9 mouse cellular contexts compared by ENCODE assay signal in genomic region chr16:32523462-32524243, GRCm38 (mm10). TPM values are rescaled to one million over a fixed set of nuclear protein-coding genes. Genes with fewer than 3 reads are reported as not detected.
A peak's percentile ranks its signal among the peaks of the same experiment; 100 is the strongest.
DNase-seq lines count a peak whose midpoint lies in the region; ATAC-seq lines count a peak whose summit lies in the region.
"Had no signal": no experiment of that assay in that cellular context is flagged by ENCODE, and none has a peak within 500 bp of the region (broad histone marks: within the 10 kb centered on the region; RNA-seq: fewer than 3 reads in every experiment).

No protein-coding gene starts in this region.

- H3K36me3 ChIP-seq in hindbrain, embryonic 14.5 days (replicated peaks; ENCODE audit: control insufficient read depth, insufficient read depth): no peaks in the 10 kb centered on the region

- no peak overlapping the region for H3K4me3 ChIP-seq in hindbrain, embryonic 14.5 days (replicated peaks; ENCODE audit: low read length)

- H3K27ac ChIP-seq in hindbrain, embryonic 14.5 days: peak overlapping the region; percentile 78

- intact Hi-C loops in left cerebral cortex, postnatal 4 days (cut with DNase I): no loop called here

- H3K27me3 ChIP-seq in hindbrain, embryonic 14.5 days (ENCODE audit: control insufficient read depth, insufficient read depth, low read length): no peaks in the 10 kb centered on the region

- peaks cover 9% of the 10 kb centered on the region for H3K4me1 ChIP-seq in hindbrain, embryonic 14.5 days (replicated peaks; ENCODE audit: control insufficient read depth, insufficient read depth, low read length)

- H3K9ac ChIP-seq in hindbrain, embryonic 14.5 days: 0 out of 2 replicates have a peak overlapping the region, but pooled peaks have one; percentile 13

- no peaks in the 10 kb centered on the region for H3K9me3 ChIP-seq in hindbrain, embryonic 14.5 days (ENCODE audit: control insufficient read depth, low read length)

- 60% methylated on average over 8 of the region's 8 CpGs for WGBS in hindbrain, embryonic 14.5 days

- peak; percentile 68; the same call in 1 of the 2 replicates for ATAC-seq in hindbrain, embryonic 14.5 days (ENCODE audit: low FRiP score)
- no peak for ATAC-seq in erythroid progenitor cell, adult 5-6 weeks (replicated peaks; ENCODE audit: low FRiP score, poor library complexity, severe bottlenecking)

- DNase-seq in left cerebral cortex, postnatal 4 days: peak; percentile 80
- no peak for DNase-seq in left cerebral cortex, adult 8-10 months (ENCODE audit: low spot score in 2 of 2)
- DNase-seq in adrenal gland, postnatal 10 days: peak; percentile 91
- peak; percentile 85 for DNase-seq in gastrocnemius, adult 18-20 months (ENCODE audit: low spot score)
- peak; percentile 49 for DNase-seq in hindbrain, embryonic 14.5 days (ENCODE audit: low spot score)
- DNase-seq in lung, postnatal 10 days: peak; percentile 56
- no peak for DNase-seq in natural killer cell, adult 2 months (ENCODE audit: low spot score in 2 of 2)

- H3K4me2 ChIP-seq in hindbrain, embryonic 14.5 days (replicated peaks): no peak overlapping the region

RNA-seq across cellular contexts. Expression of gene Zdhhc19, which starts 27.6 kb away (rescaled TPM):
- total RNA-seq in left cerebral cortex, postnatal 4 days (2021): not detected
- total RNA-seq in left cerebral cortex, adult 8-10 months (2022): not detected
- total RNA-seq in adrenal gland, postnatal 10 days (2021): not detected
- total RNA-seq in gastrocnemius, adult 18-20 months (2021): not detected
- not detected in 2 replicates for polyA plus RNA-seq in hindbrain, embryonic 14.5 days (2014; fragmentation: Nextera tagmentation; extraction: Ambion mirVana)
- total RNA-seq in erythroid progenitor cell, adult 5-6 weeks (2015; ENCODE audit: low replicate concordance): not detected in 2 replicates
- total RNA-seq in erythroid progenitor cell, adult 5-6 weeks (2017; ENCODE audit: low replicate concordance): not detected in 2 replicates
- total RNA-seq: left cerebral cortex, postnatal 36 days had no signal

RNA-seq across cellular contexts. Expression of gene Slc51a, which starts 36.0 kb away (rescaled TPM):
- not detected for total RNA-seq in left cerebral cortex, postnatal 4 days (2021)
- total RNA-seq in left cerebral cortex, adult 8-10 months (2022): not detected
- total RNA-seq in adrenal gland, postnatal 10 days (2021): not detected
- not detected for total RNA-seq in gastrocnemius, adult 18-20 months (2021)
- 0.23 and 0.47 TPM in 2 replicates for polyA plus RNA-seq in hindbrain, embryonic 14.5 days (2014; fragmentation: Nextera tagmentation; extraction: Ambion mirVana)
- total RNA-seq in erythroid progenitor cell, adult 5-6 weeks (2015; ENCODE audit: low replicate concordance): not detected in 2 replicates
- 0.51 TPM in 1 of 2 replicates, not detected in the other for total RNA-seq in erythroid progenitor cell, adult 5-6 weeks (2017; ENCODE audit: low replicate concordance)
- total RNA-seq: left cerebral cortex, postnatal 36 days had no signal

Comparison
In these comparisons a context has a peak if more than half of its experiments do, and no peak if none do; other contexts are left out.
1. DNase-seq: peak in left cerebral cortex, postnatal 4 days (single experiment), adrenal gland, postnatal 10 days (single experiment), gastrocnemius, adult 18-20 months (single experiment), hindbrain, embryonic 14.5 days (single experiment) and lung, postnatal 10 days (single experiment); none in left cerebral cortex, adult 8-10 months (0 of 2) and natural killer cell, adult 2 months (0 of 2).